Mouse (Mus musculus) bone marrow, adult 2 months (tissue): ENCODE data around the gene 2210011C24Rik. TPM values are rescaled to one million over a fixed set of nuclear protein-coding genes. Genes with fewer than 3 reads are reported as not detected.

Source experiments
- H3K27ac ChIP-seq: fragments of 200-500 bp; 2 replicates; pipeline ENCODE4 v1.5.1; 2012; ENCODE audit warnings: low read depth, mild to moderate bottlenecking, control low read depth, inconsistent platforms, low read length; ENCODE audit not compliant: control insufficient read depth, poor library complexity, insufficient read depth
- H3K4me1 ChIP-seq: fragments of 200-500 bp; 2 replicates; pipeline ENCODE4 v1.6.1; 2011; ENCODE audit warnings: low read length; ENCODE audit not compliant: control insufficient read depth, insufficient read depth
- H3K4me3 ChIP-seq: fragments of 200-500 bp; replicated peaks from 2 replicates; pipeline ENCODE3; 2011; ENCODE audit warnings: mild to moderate bottlenecking, low read depth, low read length, control low read depth; ENCODE audit not compliant: control insufficient read depth
- CTCF ChIP-seq: fragments of 200-500 bp; IDR thresholded peaks from 2 replicates; pipeline ENCODE4 v1.5.1; 2011; ENCODE audit warnings: low read length, control low read depth; ENCODE audit not compliant: control insufficient read depth, insufficient read depth
- POLR2A ChIP-seq: fragments of 200-500 bp; IDR thresholded peaks from 2 replicates; pipeline ENCODE4 v1.6.1; 2011; ENCODE audit warnings: low read depth, mild to moderate bottlenecking, control low read depth, low read length, borderline replicate concordance; ENCODE audit not compliant: control insufficient read depth
- WGBS: fragments of 180-500 bp; shearing (Covaris S2); methylation state at CpG from one replicate; pipeline ENCODE4 v1.1.7; 2018; 5-methylcytosine and 5-hydroxymethylcytosine counted together
- polyA plus RNA-seq: library from polyadenylated mRNA; stranded (reverse); fragments of >200 nt; gene quantifications from 2 replicates; pipeline ENCODE4 v1.2.4, GENCODE M21; 2011; ENCODE audit warnings: low replicate concordance; ENCODE audit not compliant: missing spikeins, insufficient read depth, insufficient read length

2210011C24Rik gene
- polyA plus RNA-seq, 1 experiment: not detected

DNA sequence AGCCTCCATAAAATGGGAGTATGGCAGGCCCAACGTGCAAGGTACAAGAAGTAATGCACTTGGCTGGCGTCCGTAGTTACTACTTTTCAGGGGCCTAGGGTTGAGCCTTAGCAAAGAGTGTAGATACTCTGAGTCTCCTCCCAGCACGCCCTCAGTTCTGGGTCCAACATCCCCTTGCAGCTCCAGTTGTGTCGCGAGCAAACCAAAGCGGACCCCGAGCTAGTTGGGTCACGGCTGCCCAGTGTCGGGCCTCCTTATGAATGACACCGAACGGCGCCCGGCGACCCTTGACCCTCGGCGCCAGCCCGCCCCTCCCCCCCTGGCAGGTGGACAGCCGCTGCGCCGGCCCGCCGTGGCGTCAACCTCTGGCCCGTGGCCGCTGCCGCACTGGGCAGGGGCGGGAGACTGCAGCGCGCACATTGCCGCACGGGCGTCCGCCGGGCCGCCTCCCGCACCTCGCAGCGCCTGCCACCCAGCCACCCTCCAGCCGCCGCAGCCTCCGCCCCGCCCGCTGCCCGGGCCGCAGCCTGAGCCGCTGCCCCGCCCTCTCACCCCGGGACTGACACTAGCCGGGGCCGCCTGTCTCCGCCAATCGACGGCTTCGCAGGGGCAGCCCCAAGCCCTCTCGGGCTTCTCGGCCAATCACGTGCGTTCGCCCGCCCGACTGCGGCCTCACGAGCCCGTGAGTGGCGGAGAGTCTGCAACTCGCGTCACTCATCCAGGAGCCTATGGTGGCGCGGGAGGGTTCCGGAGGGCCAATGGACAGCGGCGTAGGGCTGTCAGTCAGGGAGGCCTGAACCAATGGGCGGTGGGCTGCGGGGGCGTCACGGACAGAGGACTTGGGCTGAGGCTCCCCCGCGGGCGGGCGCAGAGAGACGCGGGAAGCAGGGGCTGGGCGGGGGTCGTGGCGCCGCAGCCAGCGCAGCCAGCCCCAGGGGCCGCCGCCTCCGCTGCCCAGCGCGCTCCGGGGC lies 39.5 kb downstream of the 2210011C24Rik start, which contains the start of gene Prkaca:
TSS of gene Prkaca (plus strand) at position 844 of the 971 bp plus-strand sequence.
- no peaks in the 10 kb centered on the region; the same call in none of the 2 replicates for H3K4me1 ChIP-seq
- peak within 1 kb of the TSS; percentile 75 for H3K4me3 ChIP-seq
- H3K27ac ChIP-seq: peak within 1 kb of the TSS; percentile 69; the same call in 1 of the 2 replicates
- WGBS: under 1% methylated on average over 92 of the region's 94 CpGs
- no peak for TF ChIP-seq CTCF
- no peak for TF ChIP-seq POLR2A

DNA sequence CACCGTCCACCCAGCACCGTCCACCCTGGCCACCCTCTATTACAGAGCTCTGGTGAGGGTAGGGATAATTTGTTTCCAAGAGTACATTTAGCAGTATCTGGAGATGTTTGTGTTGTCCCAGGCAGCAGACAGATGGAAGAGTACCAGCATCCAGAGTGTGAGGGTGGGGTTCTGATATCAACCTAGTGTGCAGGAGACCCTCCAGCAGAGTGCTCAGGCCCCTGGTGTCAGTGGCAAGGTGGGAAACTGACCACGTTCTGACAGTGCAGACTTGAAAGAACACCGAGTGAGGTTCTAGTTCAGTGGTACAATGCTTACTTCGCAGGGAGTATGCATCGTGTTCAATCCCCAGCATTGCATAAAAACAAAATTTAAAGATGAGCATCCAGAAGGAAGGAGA lies 40.3 kb downstream of the 2210011C24Rik start:
- Histone ChIP-seq H3K4me3 (no peak overlapping the region), H3K27ac (no peak overlapping the region), H3K4me1 (no peaks in the 10 kb centered on the region; the same call in 1 of the 2 replicates)
- 86% methylated on average over 6 of the region's 6 CpGs for WGBS
- TF ChIP-seq POLR2A: no peak
- no peak for TF ChIP-seq CTCF

DNA sequence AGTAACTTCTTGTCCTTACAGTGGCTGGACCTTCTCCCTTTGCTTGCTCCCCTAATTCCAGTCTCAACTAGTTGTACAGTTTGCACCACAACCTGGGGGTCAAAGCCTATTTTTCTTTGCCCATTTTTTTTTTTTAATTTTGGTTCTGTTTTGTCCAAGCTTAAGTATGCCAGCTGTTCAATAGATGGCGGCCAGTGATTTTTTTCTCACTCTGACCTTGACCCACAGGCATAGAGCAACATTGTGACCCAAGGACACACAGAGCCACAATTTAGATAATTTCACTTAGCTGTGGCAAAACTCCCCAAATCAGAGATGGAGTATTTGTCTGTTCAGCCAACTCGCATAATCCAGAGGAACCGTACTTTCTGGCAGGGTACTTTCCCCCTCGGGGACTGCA lies 40.9 kb downstream of the 2210011C24Rik start:
- Histone ChIP-seq H3K4me3 (no peak overlapping the region), H3K27ac (no peak overlapping the region), H3K4me1 (no peaks in the 10 kb centered on the region; the same call in 1 of the 2 replicates)
- WGBS: 93% methylated on average over 4 of the region's 4 CpGs
- TF ChIP-seq CTCF: no peak
- TF ChIP-seq POLR2A: no peak

DNA sequence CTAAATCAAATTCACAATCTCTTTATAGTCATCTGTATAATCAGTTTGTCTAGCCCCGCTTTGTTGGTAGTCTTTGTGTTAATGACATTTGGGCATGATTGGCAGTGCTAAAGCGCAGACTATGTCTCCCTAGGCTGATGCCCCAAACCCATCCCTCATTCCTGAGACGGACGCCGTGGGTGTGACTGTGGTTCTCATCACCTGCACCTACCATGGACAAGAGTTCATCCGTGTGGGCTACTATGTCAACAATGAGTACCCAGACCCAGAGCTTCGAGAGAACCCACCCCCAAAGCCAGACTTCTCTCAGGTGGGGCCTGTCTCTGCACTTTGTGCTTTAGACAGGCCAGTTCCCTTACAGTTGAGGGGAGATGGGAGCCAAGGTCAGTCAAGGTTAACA lies 44.3 kb downstream of the 2210011C24Rik start:
- TF ChIP-seq CTCF: no peak
- no peak for TF ChIP-seq POLR2A
- H3K27ac ChIP-seq: no peak overlapping the region
- H3K4me1 ChIP-seq: no peaks in the 10 kb centered on the region; the same call in 1 of the 2 replicates
- no peak overlapping the region for H3K4me3 ChIP-seq
- 96% methylated on average over 7 of the region's 7 CpGs for WGBS

DNA sequence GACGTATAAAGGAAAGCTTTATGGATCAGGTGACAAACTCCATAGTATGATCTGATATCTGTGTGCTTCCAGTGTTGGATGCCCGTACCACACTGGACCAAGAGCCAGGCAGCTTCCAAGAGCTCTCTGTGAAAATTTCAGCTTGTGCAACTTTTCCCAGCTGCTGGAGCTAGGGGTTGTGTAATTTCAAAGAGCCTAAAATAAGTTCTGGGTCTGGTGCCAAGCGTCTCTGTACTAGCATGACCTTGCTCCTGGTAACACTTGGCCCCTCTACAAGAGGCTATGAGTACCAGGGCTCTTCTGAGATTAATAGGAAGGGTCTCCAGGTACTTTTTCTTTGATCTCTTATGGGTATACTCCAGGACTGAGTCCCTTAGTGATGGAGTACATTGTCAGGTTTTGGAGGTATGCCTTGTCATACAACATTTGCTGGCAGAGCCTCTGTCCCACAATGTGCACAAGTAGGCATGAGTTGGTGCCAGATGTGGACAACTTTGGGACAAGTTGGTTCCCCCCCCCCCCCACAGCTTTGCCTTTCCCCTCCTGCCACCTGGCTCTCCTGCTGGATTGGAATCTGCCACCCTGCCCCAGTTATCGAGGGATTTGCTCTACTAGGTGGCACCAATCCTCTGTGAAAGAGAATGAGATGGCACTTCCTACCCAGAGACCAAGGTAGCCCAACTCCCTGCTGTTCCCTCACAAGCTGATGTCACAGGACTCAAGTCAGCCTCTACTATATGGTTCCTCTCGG lies 47.8 kb downstream of the 2210011C24Rik start:
- Histone ChIP-seq H3K27ac (no peak overlapping the region), H3K4me3 (no peak overlapping the region), H3K4me1 (no peaks in the 10 kb centered on the region)
- no peak for TF ChIP-seq POLR2A
- TF ChIP-seq CTCF: no peak
- 79% methylated on average over 5 of the region's 5 CpGs for WGBS

Other genes starting within 250 kb of the 2210011C24Rik start
- gene Adgrl1, start 112.1 kb downstream of the 2210011C24Rik start, polyA plus RNA-seq: 6.5 and 8.8 TPM in 2 replicates
- gene Gm10644, start 57.0 kb downstream of the 2210011C24Rik start, polyA plus RNA-seq: not detected in 2 replicates
- 48.8 and 55.7 TPM in 2 replicates for gene Asf1b, start 56.7 kb downstream of the 2210011C24Rik start, polyA plus RNA-seq
- gene Prkaca, start 39.2 kb downstream of the 2210011C24Rik start, polyA plus RNA-seq: 14.8 and 18.2 TPM in 2 replicates
- gene Samd1, start 14.5 kb downstream of the 2210011C24Rik start, polyA plus RNA-seq: 142 and 159 TPM in 2 replicates
- 3.0 TPM in 1 of 2 replicates, not detected in the other for gene 1700067K01Rik, start 10.7 kb downstream of the 2210011C24Rik start, polyA plus RNA-seq
- gene Palm3, start 9.3 kb upstream of the 2210011C24Rik start, polyA plus RNA-seq: 2.7 TPM in 1 of 2 replicates, not detected in the other
- gene Il27ra, start 30.4 kb upstream of the 2210011C24Rik start, polyA plus RNA-seq: 2.4 and 7.7 TPM in 2 replicates
- gene Rln3, start 32.8 kb upstream of the 2210011C24Rik start, polyA plus RNA-seq: not detected in 2 replicates
- 1.3 and 1.4 TPM in 2 replicates for gene Gm10643, start 53.0 kb upstream of the 2210011C24Rik start, polyA plus RNA-seq
- 12.2 and 20.7 TPM in 2 replicates for gene Rfx1, start 54.7 kb upstream of the 2210011C24Rik start, polyA plus RNA-seq
- gene Dcaf15, start 92.6 kb upstream of the 2210011C24Rik start, polyA plus RNA-seq: 23.1 and 44.6 TPM in 2 replicates
- gene Podnl1, start 113.8 kb upstream of the 2210011C24Rik start, polyA plus RNA-seq: 5.8 and 7.6 TPM in 2 replicates
- gene Cc2d1a, start 135.8 kb upstream of the 2210011C24Rik start, polyA plus RNA-seq: 10.9 and 18.5 TPM in 2 replicates
- gene 4930432K21Rik, start 135.9 kb upstream of the 2210011C24Rik start, polyA plus RNA-seq: not detected in 2 replicates
- gene Nanos3, start 173.0 kb upstream of the 2210011C24Rik start, polyA plus RNA-seq: 3.0 TPM in 1 of 2 replicates, not detected in the other
- 2.0 and 4.0 TPM in 2 replicates for gene Zswim4, start 224.9 kb upstream of the 2210011C24Rik start, polyA plus RNA-seq
- 101 and 196 TPM in 2 replicates for gene D8Ertd738e, start 237.5 kb upstream of the 2210011C24Rik start, polyA plus RNA-seq
- 11.1 and 26.0 TPM in 2 replicates for gene Mri1, start 245.2 kb upstream of the 2210011C24Rik start, polyA plus RNA-seq